Mouse (Mus musculus): Measurements from ENCODE around the gene Nectin2.
A peak's percentile ranks its signal among the peaks of the same experiment; 100 is the strongest.

Nectin2 gene

GRCm38 (mm10) chr7:19685374-19685773 lies 64.9 kb downstream of the Nectin2 start:
- no peak for DNase-seq

- DNase-seq: no peak
Measured at GRCm38 (mm10) chr7:19683771-19684201, 66.5 kb downstream of the Nectin2 start.

GRCm38 (mm10) chr7:19682979-19683378 lies 67.3 kb downstream of the Nectin2 start:
- no peak for DNase-seq

- no peak for DNase-seq
Measured at GRCm38 (mm10) chr7:19681202-19681694, 69.0 kb downstream of the Nectin2 start, which contains the start of the genes Gm44805 and Apoc4. Gene Gm44805 (minus strand): TSS chr7:19681423. Gene Apoc4 (minus strand): TSS chr7:19681479.

GRCm38 (mm10) chr7:19680702-19681101 lies 69.6 kb downstream of the Nectin2 start:
- DNase-seq: no peak

- DNase-seq: no peak
Measured at GRCm38 (mm10) chr7:19678901-19679300, 71.4 kb downstream of the Nectin2 start.

GRCm38 (mm10) chr7:19677872-19678271 lies 72.4 kb downstream of the Nectin2 start, which contains the start of gene Apoc2:
Gene Apoc2 (minus strand): TSS chr7:19677941.
- DNase-seq: no peak

- no peak for DNase-seq
Measured at GRCm38 (mm10) chr7:19676662-19677061, 73.6 kb downstream of the Nectin2 start.

- DNase-seq: no peak
Measured at GRCm38 (mm10) chr7:19675824-19676223, 74.5 kb downstream of the Nectin2 start.

- DNase-seq: no peak
Measured at GRCm38 (mm10) chr7:19673083-19673699, 77.1 kb downstream of the Nectin2 start.

GRCm38 (mm10) chr7:19671511-19671910 lies 78.8 kb downstream of the Nectin2 start:
- no peak for DNase-seq

GRCm38 (mm10) chr7:19668947-19669721 lies 81.1 kb downstream of the Nectin2 start:
- peak; percentile 94 for DNase-seq

GRCm38 (mm10) chr7:19667434-19667833 lies 82.8 kb downstream of the Nectin2 start:
- no peak for DNase-seq

GRCm38 (mm10) chr7:19666750-19667149 lies 83.5 kb downstream of the Nectin2 start:
- DNase-seq: no peak
